ENCODE assay signal across 11 mouse cellular contexts in genomic region chr9:118520011-118520410, GRCm38 (mm10). TPM values are rescaled to one million over a fixed set of nuclear protein-coding genes. Genes with fewer than 3 reads are reported as not detected.
DNase-seq lines count a peak whose midpoint lies in the region; ATAC-seq and TF ChIP-seq lines count a peak whose summit lies in the region.
"Had no signal": no experiment of that assay in that cellular context is flagged by ENCODE, and none has a peak within 500 bp of the region (broad histone marks: within the 10 kb centered on the region; RNA-seq: fewer than 3 reads in every experiment).

No protein-coding gene starts in this region.

- H3K9me3 ChIP-seq in limb, embryonic 14.5 days (ENCODE audit: control insufficient read depth, low read length), result no peaks in the 10 kb centered on the region
- no peaks in the 10 kb centered on the region for H3K9me3 ChIP-seq in limb, embryonic 10.5 days (replicated peaks)
- H3K9me3 ChIP-seq: limb, embryonic 12.5 days had no signal

- peaks cover 31% of the 10 kb centered on the region for H3K36me3 ChIP-seq in limb, embryonic 14.5 days (ENCODE audit: control insufficient read depth, insufficient read depth, low read length)
- H3K36me3 ChIP-seq in limb, embryonic 10.5 days, result peaks cover 43% of the 10 kb centered on the region

- peaks cover 4% of the 10 kb centered on the region; the same call in 1 of the 2 replicates for H3K4me1 ChIP-seq in cerebellum, adult 2 months (ENCODE audit: control insufficient read depth, insufficient read depth, low read length)
- no peaks in the 10 kb centered on the region; the same call in 1 of the 2 replicates for H3K4me1 ChIP-seq in limb, embryonic 14.5 days (ENCODE audit: control insufficient read depth, insufficient read depth, low read length)
- H3K4me1 ChIP-seq in limb, embryonic 10.5 days, result peaks cover 13% of the 10 kb centered on the region
- H3K4me1 ChIP-seq: limb, embryonic 12.5 days had no signal

- no peak for TF ChIP-seq CTCF in cerebellum, adult 2 months (IDR thresholded peaks at IDR 0.05; ENCODE audit: borderline replicate concordance, insufficient read depth, low read depth, low read length)

- no peak overlapping the region for H3K4me2 ChIP-seq in limb, embryonic 14.5 days (replicated peaks; ENCODE audit: low read depth, low read length, severe bottlenecking)
- H3K4me2 ChIP-seq: limb, embryonic 12.5 days had no signal

- 36% methylated on average over 8 of the region's 8 CpGs for WGBS in cerebellum, adult 2 months
- 52% methylated on average over 8 of the region's 8 CpGs for WGBS in limb, embryonic 14.5 days
- WGBS in limb, embryonic 10.5 days, result 70% methylated on average over 8 of the region's 8 CpGs

- DNase-seq in cerebellum, adult 2 months, result peak; percentile 36 to 52
- no peak for DNase-seq in cerebellum, adult 11-12 months
- DNase-seq in limb, embryonic 14.5 days (ENCODE audit: low spot score), result peak; percentile 27
- DNase-seq in limb, embryonic 10.5 days (ENCODE audit: low spot score), result no peak
- DNase-seq in heart, adult 9 months (ENCODE audit: low spot score in 2 of 2), result peak; percentile 21 to 38
- no peak for DNase-seq in thymus, postnatal 0 days (ENCODE audit: low spot score)
- DNase-seq: embryo, embryonic 11 days had no signal

- no peak for ATAC-seq in limb, embryonic 14.5 days (ENCODE audit: low FRiP score, low read depth)
- ATAC-seq in megakaryocyte progenitor cell, adult 5-6 weeks (replicated peaks; ENCODE audit: poor library complexity), result peak; percentile 58
- ATAC-seq in CD4-positive, CD25-positive, alpha-beta regulatory T cell, adult 4 months, result no peak
- ATAC-seq: intestine, postnatal 0 days had no signal

- H3K27me3 ChIP-seq in cerebellum, adult 2 months (ENCODE audit: control insufficient read depth, insufficient read depth, low read length), result no peaks in the 10 kb centered on the region
- H3K27me3 ChIP-seq in limb, embryonic 14.5 days (ENCODE audit: control insufficient read depth, insufficient read depth, low read length), result no peaks in the 10 kb centered on the region
- H3K27me3 ChIP-seq in limb, embryonic 10.5 days (ENCODE audit: low read depth, poor library complexity, severe bottlenecking), result no peaks in the 10 kb centered on the region
- H3K27me3 ChIP-seq: limb, embryonic 12.5 days had no signal

- no peak for TF ChIP-seq POLR2A in cerebellum, adult 2 months (IDR thresholded peaks at IDR 0.05; ENCODE audit: borderline replicate concordance, insufficient read depth, low read length)
- TF ChIP-seq POLR2A in limb, embryonic 14.5 days (IDR thresholded peaks at IDR 0.05; ENCODE audit: borderline replicate concordance, extremely low read depth, insufficient read depth, insufficient read length), result no peak

- no peak overlapping the region for H3K4me3 ChIP-seq in cerebellum, adult 2 months (replicated peaks; ENCODE audit: insufficient read depth, low read depth, low read length)
- no peak overlapping the region for H3K4me3 ChIP-seq in limb, embryonic 14.5 days (replicated peaks; ENCODE audit: low read length)
- H3K4me3 ChIP-seq in limb, embryonic 10.5 days, result no peak overlapping the region
- H3K4me3 ChIP-seq: limb, embryonic 12.5 days had no signal

- H3K9ac ChIP-seq in limb, embryonic 14.5 days (ENCODE audit: low read depth, low read length, severe bottlenecking), result no peak overlapping the region
- H3K9ac ChIP-seq: limb, embryonic 12.5 days had no signal

- no peak overlapping the region for H3K27ac ChIP-seq in cerebellum, adult 2 months (ENCODE audit: insufficient read depth, low read length)
- H3K27ac ChIP-seq in limb, embryonic 14.5 days (replicated peaks; ENCODE audit: low read depth, low read length), result no peak overlapping the region
- no peak overlapping the region for H3K27ac ChIP-seq in limb, embryonic 10.5 days
- H3K27ac ChIP-seq: limb, embryonic 12.5 days had no signal

RNA-seq across cellular contexts. Expression of gene Golga4, which starts 13.9 kb away (rescaled TPM):
- 61.5 and 65.7 TPM in 2 replicates for polyA plus RNA-seq in cerebellum, adult 2 months (2012; rRNA removed)
- 44.3 and 54.5 TPM in 2 replicates for polyA plus RNA-seq in limb, embryonic 14.5 days (2012; rRNA removed)
- 47.2 and 61.7 TPM in 2 replicates for polyA plus RNA-seq in limb, embryonic 14.5 days (2014; fragmentation: Nextera tagmentation; extraction: Ambion mirVana)
- 36.8 and 49.6 TPM in 2 replicates for polyA plus RNA-seq in limb, embryonic 10.5 days (2016; fragmentation: Nextera tagmentation; extraction: Ambion mirVana)
- total RNA-seq in megakaryocyte progenitor cell, adult 5-6 weeks (2015), result 24.0 and 40.8 TPM in 2 replicates
- 68.4 and 88.5 TPM in 2 replicates for total RNA-seq in megakaryocyte progenitor cell, adult 5-6 weeks (2017)
- polyA plus RNA-seq in CD4-positive, CD25-positive, alpha-beta regulatory T cell, adult 4 months (2017; shearing (Covaris generic)), result 10 to 100 TPM; 24.4 to 30.7 TPM
- 28.4 and 34.1 TPM in 2 replicates for polyA plus RNA-seq in thymus, postnatal 0 days (2015; fragmentation: Nextera tagmentation; extraction: Ambion mirVana)

RNA-seq across cellular contexts. Expression of gene Eomes, which starts 42.0 kb away (rescaled TPM):
- polyA plus RNA-seq in cerebellum, adult 2 months (2012; rRNA removed), result 6.0 and 6.9 TPM in 2 replicates
- 0.97 and 1.0 TPM in 2 replicates for polyA plus RNA-seq in limb, embryonic 14.5 days (2012; rRNA removed)
- polyA plus RNA-seq in limb, embryonic 14.5 days (2014; fragmentation: Nextera tagmentation; extraction: Ambion mirVana), result 0.18 and 0.59 TPM in 2 replicates
- polyA plus RNA-seq in limb, embryonic 10.5 days (2016; fragmentation: Nextera tagmentation; extraction: Ambion mirVana), result 0.05 TPM in 1 of 2 replicates, not detected in the other
- not detected in 2 replicates for total RNA-seq in megakaryocyte progenitor cell, adult 5-6 weeks (2015)
- not detected in 2 replicates for total RNA-seq in megakaryocyte progenitor cell, adult 5-6 weeks (2017)
- polyA plus RNA-seq in CD4-positive, CD25-positive, alpha-beta regulatory T cell, adult 4 months (2017; shearing (Covaris generic)), result under 1 TPM; 0.28 to 0.54 TPM
- 0.06 and 0.18 TPM in 2 replicates for polyA plus RNA-seq in thymus, postnatal 0 days (2015; fragmentation: Nextera tagmentation; extraction: Ambion mirVana)
- polyA plus RNA-seq: intestine, postnatal 0 days had no signal

Comparison
In these comparisons a context has a peak if more than half of its experiments do, and no peak if none do; other contexts are left out.
1. DNase-seq: peak in cerebellum, adult 2 months (2 of 2), limb, embryonic 14.5 days (single experiment) and heart, adult 9 months (2 of 2); none in cerebellum, adult 11-12 months (single experiment), limb, embryonic 10.5 days (single experiment) and thymus, postnatal 0 days (single experiment).